Mouse (Mus musculus): ENCODE measurements at regions not wholly inside any gene's neighbourhood (a gene's known extent, or its start where the extent isn't known, plus 50 kb on each side); places are given as distances from the start of the nearest gene placed in this dataset.

- Histone ChIP-seq H3K79me2 (ENCODE audit: control insufficient read depth, insufficient read depth, low read length, poor library complexity) (no peaks in the 10 kb centered on the region), H3K4me1 (ENCODE audit: control insufficient read depth in 1 of 2, insufficient read depth in 2 of 2, low read length in 2 of 2) (no peaks in the 10 kb centered on the region), H3K36me3 (ENCODE audit: control insufficient read depth in 1 of 2, insufficient read depth in 2 of 2, low read length in 2 of 2) (no peaks in the 10 kb centered on the region), H3K4me3 (ENCODE audit: control insufficient read depth in 1 of 2, insufficient read depth in 1 of 2, low read depth in 2 of 2, low read length in 2 of 2) (no peak overlapping the region), H3K9me3 (replicated peaks; ENCODE audit: insufficient read depth, low read length) (no peaks in the 10 kb centered on the region), H3K27ac (ENCODE audit: control insufficient read depth, low read depth, low read length) (no peak overlapping the region), H3K27me3 (ENCODE audit: control insufficient read depth in 1 of 2, insufficient read depth in 2 of 2, low read length in 2 of 2) (no peaks in the 10 kb centered on the region), H3K9ac (ENCODE audit: control insufficient read depth, low read depth, low read length, poor library complexity, severe bottlenecking) (no peak overlapping the region)
- TF ChIP-seq CTCF (IDR thresholded peaks at IDR 0.05 in 2 of 3, conservative IDR thresholded peaks at IDR 0.05 in 1 of 3; ENCODE audit: control insufficient read depth in 1 of 3, insufficient read depth in 1 of 3, low read depth in 2 of 3, low read length in 3 of 3, poor library complexity in 1 of 3, severe bottlenecking in 1 of 3) (peak; percentile 9 to 23 (median 18); a peak in 2 of 6 replicates), SMC3 (IDR thresholded peaks at IDR 0.05; ENCODE audit: low read depth, low read length) (no peak), RAD21 (IDR thresholded peaks at IDR 0.05; ENCODE audit: low read depth, low read length) (peak; percentile 1; the same call in 1 of the 2 replicates)
- DNase-seq (ENCODE audit: low read depth, low spot score) = peak; percentile 10
These were observed 348.3 kb downstream of the Xylt1 start for GRCm38 (mm10) chr7:117729067-117729466.
